Mouse (Mus musculus): ENCODE data around the gene Ccdc180. TPM values are rescaled to one million over a fixed set of nuclear protein-coding genes. Genes with fewer than 3 reads are reported as not detected.

Gene Ccdc180
- 0.05 TPM in 1 of 2 replicates, not detected in the other for polyA plus RNA-seq (2014; fragmentation: Nextera tagmentation; extraction: Ambion mirVana)

DNA sequence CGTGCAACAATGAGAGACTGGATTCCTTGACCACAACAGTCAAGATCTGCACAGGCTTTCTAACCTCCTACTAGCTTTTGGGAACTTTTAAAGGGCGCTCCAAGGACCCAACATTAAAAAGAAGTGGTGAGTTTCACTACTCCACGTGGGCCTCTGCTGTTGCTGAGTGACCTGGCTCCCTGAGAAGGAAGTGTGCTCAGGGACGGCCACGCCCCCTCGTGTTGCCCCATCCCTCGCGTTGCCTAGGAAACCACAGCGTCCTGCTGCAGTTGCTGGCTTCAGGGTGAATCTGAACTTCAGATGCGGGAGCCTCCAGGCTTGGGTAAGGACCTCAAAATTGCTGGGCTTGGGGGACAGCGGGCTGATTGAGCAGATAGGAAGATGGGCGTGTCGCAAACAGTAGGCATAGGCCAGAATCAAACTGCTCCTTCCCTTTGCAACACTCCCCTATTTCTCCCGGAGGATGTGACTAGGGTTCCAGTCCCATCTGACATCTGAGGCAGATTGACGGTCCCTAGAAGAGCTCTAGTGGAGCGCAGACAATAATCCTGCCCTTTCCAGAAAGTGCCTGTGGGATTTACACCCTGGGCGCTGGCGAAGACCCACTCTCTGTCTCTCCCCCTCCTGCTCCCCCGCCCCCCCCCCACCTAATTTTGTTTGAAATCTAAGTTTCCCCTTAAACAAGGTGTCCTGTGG lies at the start of gene Ccdc180:
TSS of gene Ccdc180 (plus strand) at position 238 of the 696 bp plus-strand sequence.
- Histone ChIP-seq H3K9ac (ENCODE audit: low read length) (no peak within 1 kb of the TSS), H3K4me1 (ENCODE audit: control insufficient read depth, insufficient read depth, low read length) (peaks cover 9% of the 10 kb centered on the region), H3K4me2 (ENCODE audit: low read depth) (peak within 1 kb of the TSS; percentile 25), H3K27me3 (ENCODE audit: control insufficient read depth, insufficient read depth, low read length) (no peaks in the 10 kb centered on the region), H3K9me3 (ENCODE audit: control insufficient read depth, low read length) (no peaks in the 10 kb centered on the region), H3K36me3 (ENCODE audit: control insufficient read depth, insufficient read depth, low read length) (no peaks in the 10 kb centered on the region), H3K4me3 (ENCODE audit: low read depth, low read length) (no peak within 1 kb of the TSS), H3K27ac (ENCODE audit: low read depth, low read length) (no peak within 1 kb of the TSS)
- ATAC-seq (ENCODE audit: insufficient read depth, low FRiP score, low TSS enrichment) (peak; percentile 16; the same call in 1 of the 2 replicates), DNase-seq (ENCODE audit: low spot score) (peak; percentile 82)
- 11% methylated on average over 19 of the region's 19 CpGs for WGBS

DNA sequence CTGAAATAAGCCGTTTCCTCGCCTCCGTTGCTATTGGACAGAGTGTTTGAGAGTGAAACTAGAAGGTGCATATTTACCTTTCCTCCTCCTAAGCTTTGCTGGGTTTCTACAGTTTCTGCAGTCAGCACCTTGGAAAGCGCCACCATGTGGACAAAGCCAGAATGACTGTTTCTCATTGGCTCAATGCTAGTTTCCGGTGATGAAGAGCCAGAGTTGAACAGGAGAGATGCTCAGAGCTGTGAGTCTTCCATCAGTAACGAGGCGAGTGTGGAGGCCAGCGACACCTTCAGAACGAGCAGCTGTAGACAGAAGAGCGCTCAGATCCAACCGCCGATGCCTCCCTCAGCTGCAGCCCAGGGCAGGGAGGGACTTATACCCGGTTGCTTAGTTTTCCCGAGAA lies 45.7 kb upstream of the Ccdc180 start:
- no peaks in the 10 kb centered on the region for H3K27me3 ChIP-seq (ENCODE audit: control insufficient read depth, insufficient read depth, low read length)
- no peaks in the 10 kb centered on the region for H3K36me3 ChIP-seq (ENCODE audit: control insufficient read depth, insufficient read depth, low read length)
- no peak overlapping the region for H3K9ac ChIP-seq (ENCODE audit: low read length)
- no peak overlapping the region for H3K4me2 ChIP-seq (ENCODE audit: low read depth)
- 0 out of 2 replicates have a peak, but pooled peaks cover 2% of the 10 kb centered on the region for H3K4me1 ChIP-seq (ENCODE audit: control insufficient read depth, insufficient read depth, low read length)
- H3K9me3 ChIP-seq (ENCODE audit: control insufficient read depth, low read length): no peaks in the 10 kb centered on the region
- WGBS: 60% methylated on average over 14 of the region's 14 CpGs
- ATAC-seq (ENCODE audit: insufficient read depth, low FRiP score, low TSS enrichment) (no peak), DNase-seq (ENCODE audit: low spot score) (peak; percentile 61)
- no peak overlapping the region for H3K27ac ChIP-seq (ENCODE audit: low read depth, low read length)
- no peak overlapping the region for H3K4me3 ChIP-seq (ENCODE audit: low read depth, low read length)

DNA sequence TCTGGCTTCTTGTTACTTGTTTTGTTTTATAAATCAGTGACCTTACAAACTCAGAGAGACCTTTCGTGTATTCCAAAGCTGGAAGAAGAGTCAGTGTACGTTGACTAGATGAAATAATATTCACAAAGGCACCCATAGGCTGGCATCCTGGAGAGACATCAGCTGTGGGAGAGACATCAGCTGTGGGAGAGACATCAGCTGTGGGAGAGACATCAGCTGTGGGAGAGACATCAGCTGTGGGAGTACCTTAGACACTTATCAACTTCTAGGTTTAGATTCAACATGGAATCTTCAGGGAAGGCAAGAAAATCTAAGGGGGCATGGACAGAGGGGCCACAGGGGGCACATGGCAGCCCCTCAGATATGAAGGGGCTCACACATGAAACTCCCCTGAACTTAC lies 43.8 kb upstream of the Ccdc180 start:
- whole genome bisulfite sequencing: 90% methylated on average over 2 of the region's 2 CpGs
- H3K4me3 ChIP-seq (ENCODE audit: low read depth, low read length): no peak overlapping the region
- H3K9ac ChIP-seq (ENCODE audit: low read length): no peak overlapping the region
- no peak overlapping the region for H3K27ac ChIP-seq (ENCODE audit: low read depth, low read length)
- H3K36me3 ChIP-seq (ENCODE audit: control insufficient read depth, insufficient read depth, low read length): no peaks in the 10 kb centered on the region
- ATAC-seq (ENCODE audit: insufficient read depth, low FRiP score, low TSS enrichment): no peak
- peaks cover 2% of the 10 kb centered on the region; the same call in 1 of the 2 replicates for H3K4me1 ChIP-seq (ENCODE audit: control insufficient read depth, insufficient read depth, low read length)
- no peak overlapping the region for H3K4me2 ChIP-seq (ENCODE audit: low read depth)
- H3K9me3 ChIP-seq (ENCODE audit: control insufficient read depth, low read length): no peaks in the 10 kb centered on the region
- H3K27me3 ChIP-seq (ENCODE audit: control insufficient read depth, insufficient read depth, low read length): no peaks in the 10 kb centered on the region
- no peak for DNase-seq (ENCODE audit: low spot score)

DNA sequence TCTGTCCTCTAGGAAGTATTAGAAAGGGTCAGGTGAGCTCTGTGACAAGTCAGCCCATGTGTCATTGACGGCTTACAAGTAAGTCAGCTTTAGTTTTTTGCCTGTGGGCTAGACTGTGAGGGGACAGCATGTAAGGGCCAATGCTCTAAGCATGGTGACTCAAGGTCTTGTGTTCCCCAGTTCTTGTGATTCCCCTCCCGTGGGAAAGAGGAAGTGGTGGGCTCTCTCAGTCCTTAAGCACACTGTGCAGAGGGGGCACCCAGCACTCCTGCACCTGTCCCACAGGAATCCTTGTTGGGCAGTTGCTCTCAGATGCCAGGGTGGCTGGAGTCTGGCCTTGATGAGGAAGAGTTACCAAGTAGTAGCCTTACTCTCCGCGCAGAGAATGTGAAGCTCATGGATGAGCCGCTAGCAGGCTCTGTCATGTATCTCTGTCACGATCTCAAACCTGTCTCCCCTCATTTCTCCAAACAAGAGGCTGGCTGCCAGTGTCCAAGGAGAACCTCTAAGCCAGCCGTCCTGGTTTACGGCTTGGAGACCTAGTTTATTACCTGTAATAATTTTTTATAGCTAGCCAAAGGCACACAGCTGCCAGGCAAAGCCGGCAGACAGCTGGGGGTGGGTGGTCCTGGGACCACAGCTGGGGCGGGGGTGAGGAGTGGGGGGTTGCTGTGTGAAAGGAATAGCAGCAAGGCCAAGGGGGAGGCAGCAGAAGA lies 41.8 kb upstream of the Ccdc180 start, which contains the start of gene Stra6l:
TSS of gene Stra6l (plus strand) at position 556 of the 716 bp plus-strand sequence.
- Histone ChIP-seq H3K27me3 (ENCODE audit: control insufficient read depth, insufficient read depth, low read length) (no peaks in the 10 kb centered on the region), H3K9ac (ENCODE audit: low read length) (no peak within 1 kb of the TSS), H3K27ac (ENCODE audit: low read depth, low read length) (no peak within 1 kb of the TSS), H3K4me2 (ENCODE audit: low read depth) (no peak within 1 kb of the TSS), H3K4me3 (ENCODE audit: low read depth, low read length) (no peak within 1 kb of the TSS), H3K4me1 (ENCODE audit: control insufficient read depth, insufficient read depth, low read length) (peaks cover 2% of the 10 kb centered on the region; the same call in 1 of the 2 replicates), H3K36me3 (ENCODE audit: control insufficient read depth, insufficient read depth, low read length) (no peaks in the 10 kb centered on the region), H3K9me3 (ENCODE audit: control insufficient read depth, low read length) (no peaks in the 10 kb centered on the region)
- DNase-seq (ENCODE audit: low spot score) (no peak), ATAC-seq (ENCODE audit: insufficient read depth, low FRiP score, low TSS enrichment) (no peak)
- WGBS: 24% methylated on average over 10 of the region's 10 CpGs

DNA sequence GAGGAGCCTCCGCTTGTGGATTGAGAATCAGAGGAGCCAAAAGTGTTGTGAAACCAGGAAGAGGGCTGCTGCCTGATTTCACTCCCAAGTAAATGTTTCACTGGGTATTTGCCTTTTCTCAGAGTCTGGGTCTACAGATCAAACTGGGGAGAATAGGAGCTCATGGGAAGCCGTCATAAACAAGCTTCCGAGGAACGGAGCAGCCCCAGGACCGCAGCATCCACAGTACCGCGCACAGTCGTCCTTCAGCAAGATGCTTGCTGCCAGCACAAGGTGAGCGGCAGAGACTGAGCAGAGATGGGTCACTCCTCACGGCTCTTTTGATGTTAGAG lies 41.3 kb upstream of the Ccdc180 start:
- H3K9ac ChIP-seq (ENCODE audit: low read length): no peak overlapping the region
- H3K27ac ChIP-seq (ENCODE audit: low read depth, low read length): no peak overlapping the region
- no peak overlapping the region for H3K4me3 ChIP-seq (ENCODE audit: low read depth, low read length)
- H3K4me2 ChIP-seq (ENCODE audit: low read depth): no peak overlapping the region
- ATAC-seq (ENCODE audit: insufficient read depth, low FRiP score, low TSS enrichment) (no peak), DNase-seq (ENCODE audit: low spot score) (no peak)
- no peaks in the 10 kb centered on the region for H3K27me3 ChIP-seq (ENCODE audit: control insufficient read depth, insufficient read depth, low read length)
- H3K36me3 ChIP-seq (ENCODE audit: control insufficient read depth, insufficient read depth, low read length): no peaks in the 10 kb centered on the region
- WGBS: 16% methylated on average over 10 of the region's 10 CpGs
- no peaks in the 10 kb centered on the region for H3K9me3 ChIP-seq (ENCODE audit: control insufficient read depth, low read length)
- H3K4me1 ChIP-seq (ENCODE audit: control insufficient read depth, insufficient read depth, low read length): peaks cover 2% of the 10 kb centered on the region; the same call in 1 of the 2 replicates

DNA sequence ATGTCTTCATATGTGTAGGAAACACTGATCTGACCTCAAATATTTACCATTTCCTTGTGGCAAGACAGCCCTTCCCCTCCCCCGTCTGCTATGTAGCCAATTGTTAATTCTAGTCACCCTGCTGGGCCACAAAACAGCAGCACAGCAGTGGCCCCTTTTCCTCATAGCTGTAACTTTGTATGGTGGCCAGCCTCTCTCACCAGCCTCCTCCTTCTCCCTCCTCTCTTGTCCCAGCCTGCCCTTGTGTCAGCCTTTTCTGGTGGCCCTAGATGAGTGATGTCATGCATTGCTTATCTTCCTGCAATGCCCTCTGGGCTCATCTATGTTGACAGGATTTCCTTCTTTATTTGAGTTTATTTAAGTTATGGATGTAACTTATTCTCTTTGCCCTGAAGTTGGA lies 40.7 kb upstream of the Ccdc180 start:
- Histone ChIP-seq H3K4me1 (ENCODE audit: control insufficient read depth, insufficient read depth, low read length) (peaks cover 2% of the 10 kb centered on the region; the same call in 1 of the 2 replicates), H3K9ac (ENCODE audit: low read length) (no peak overlapping the region), H3K4me3 (ENCODE audit: low read depth, low read length) (no peak overlapping the region), H3K4me2 (ENCODE audit: low read depth) (no peak overlapping the region), H3K27ac (ENCODE audit: low read depth, low read length) (no peak overlapping the region), H3K36me3 (ENCODE audit: control insufficient read depth, insufficient read depth, low read length) (no peaks in the 10 kb centered on the region), H3K27me3 (ENCODE audit: control insufficient read depth, insufficient read depth, low read length) (no peaks in the 10 kb centered on the region), H3K9me3 (ENCODE audit: control insufficient read depth, low read length) (no peaks in the 10 kb centered on the region)
- no peak for DNase-seq (ENCODE audit: low spot score)
- 19% methylated on average over 1 of the region's 1 CpGs for WGBS
- ATAC-seq (ENCODE audit: insufficient read depth, low FRiP score, low TSS enrichment): no peak

DNA sequence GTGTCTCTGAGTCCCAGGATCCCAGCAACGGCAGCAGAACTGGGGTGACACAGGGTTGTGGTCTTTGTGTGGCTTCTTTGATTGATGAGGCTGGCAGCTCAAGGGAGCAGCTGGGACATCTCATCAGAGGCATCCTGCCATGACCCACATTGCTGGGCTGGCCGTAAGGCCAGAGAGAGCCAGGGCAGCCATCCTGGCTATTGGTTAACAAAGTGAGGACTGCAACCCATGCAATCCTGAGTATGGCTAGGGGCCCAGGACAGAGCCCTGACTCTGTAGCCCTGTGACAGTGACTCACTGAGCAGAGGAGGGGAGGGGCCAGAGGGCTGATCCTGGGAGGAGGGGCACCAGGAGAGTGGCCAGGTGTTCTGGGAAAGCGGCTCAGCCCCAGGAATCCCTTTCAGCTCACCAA lies 38.5 kb upstream of the Ccdc180 start:
- DNase-seq (ENCODE audit: low spot score) (peak; percentile 62), ATAC-seq (ENCODE audit: insufficient read depth, low FRiP score, low TSS enrichment) (peak; percentile 61)
- H3K36me3 ChIP-seq (ENCODE audit: control insufficient read depth, insufficient read depth, low read length): no peaks in the 10 kb centered on the region
- no peaks in the 10 kb centered on the region for H3K27me3 ChIP-seq (ENCODE audit: control insufficient read depth, insufficient read depth, low read length)
- H3K9ac ChIP-seq (ENCODE audit: low read length): no peak overlapping the region; the same call in 1 of the 2 replicates
- peak overlapping the region; percentile 53 for H3K27ac ChIP-seq (ENCODE audit: low read depth, low read length)
- no peak overlapping the region for H3K4me2 ChIP-seq (ENCODE audit: low read depth)
- 8% methylated on average over 3 of the region's 3 CpGs for WGBS
- no peaks in the 10 kb centered on the region for H3K9me3 ChIP-seq (ENCODE audit: control insufficient read depth, low read length)
- H3K4me3 ChIP-seq (ENCODE audit: low read depth, low read length): no peak overlapping the region
- H3K4me1 ChIP-seq (ENCODE audit: control insufficient read depth, insufficient read depth, low read length): peaks cover 4% of the 10 kb centered on the region; the same call in 1 of the 2 replicates

DNA sequence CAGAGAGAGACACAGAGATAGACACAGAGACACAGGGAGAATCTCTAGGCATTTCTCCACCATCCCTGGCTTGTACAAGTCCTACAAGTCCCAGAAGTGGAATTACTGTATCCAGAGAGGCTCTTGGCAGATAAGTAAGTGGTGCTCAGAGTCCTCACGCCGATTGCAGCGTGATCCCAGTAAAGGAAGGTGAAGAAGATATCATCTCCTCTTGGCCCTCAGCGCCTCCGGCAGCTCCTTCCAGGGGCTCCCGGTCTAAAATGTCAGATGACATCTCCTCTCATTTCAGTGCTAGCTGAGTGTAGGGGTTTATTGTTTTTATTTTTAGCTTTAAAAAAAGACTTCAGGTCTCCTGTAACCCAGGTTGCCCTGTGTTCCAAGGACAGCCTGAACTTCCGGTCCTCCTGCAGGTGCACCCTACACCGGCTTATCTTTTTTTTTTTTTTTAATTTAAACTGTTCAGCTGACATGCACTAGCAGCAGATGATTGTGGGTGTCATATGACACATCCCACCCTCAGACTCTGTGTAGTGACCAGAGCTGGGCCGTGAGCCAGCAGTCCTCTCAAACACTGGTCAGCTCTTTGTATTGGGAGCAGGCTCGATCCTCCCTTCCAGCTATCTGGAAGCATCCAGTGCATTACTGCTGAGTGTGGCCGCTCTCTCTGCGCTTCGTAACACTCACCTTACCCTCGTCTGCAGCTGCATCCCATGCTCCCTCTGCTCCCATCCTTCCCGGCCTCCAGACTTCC lies 36.4 kb upstream of the Ccdc180 start:
- H3K9me3 ChIP-seq (ENCODE audit: control insufficient read depth, low read length): no peaks in the 10 kb centered on the region
- no peak overlapping the region for H3K4me3 ChIP-seq (ENCODE audit: low read depth, low read length)
- H3K36me3 ChIP-seq (ENCODE audit: control insufficient read depth, insufficient read depth, low read length): no peaks in the 10 kb centered on the region
- DNase-seq (ENCODE audit: low spot score) (no peak), ATAC-seq (ENCODE audit: insufficient read depth, low FRiP score, low TSS enrichment) (no peak)
- H3K9ac ChIP-seq (ENCODE audit: low read length): no peak overlapping the region
- H3K4me1 ChIP-seq (ENCODE audit: control insufficient read depth, insufficient read depth, low read length): peaks cover 2% of the 10 kb centered on the region; the same call in 1 of the 2 replicates
- no peaks in the 10 kb centered on the region for H3K27me3 ChIP-seq (ENCODE audit: control insufficient read depth, insufficient read depth, low read length)
- H3K27ac ChIP-seq (ENCODE audit: low read depth, low read length): no peak overlapping the region
- no peak overlapping the region for H3K4me2 ChIP-seq (ENCODE audit: low read depth)
- WGBS: 87% methylated on average over 15 of the region's 15 CpGs

Measured in neural tube, embryonic 11.5 days (tissue).